Mouse (Mus musculus) cortical plate, adult 2 months (tissue): ENCODE measurements around the gene Eda2r. TPM values are rescaled to one million over a fixed set of nuclear protein-coding genes. Genes with fewer than 3 reads are reported as not detected.

Experiments
- H3K27ac ChIP-seq: fragments of 200-500 bp; 2 replicates; pipeline ENCODE4 v1.5.1; 2012; ENCODE audit warnings: low read length, control low read depth, inconsistent platforms; ENCODE audit not compliant: insufficient read depth
- H3K4me1 ChIP-seq: fragments of 200-500 bp; 2 replicates; pipeline ENCODE4 v1.6.1; 2011; ENCODE audit warnings: low read length; ENCODE audit not compliant: control insufficient read depth, insufficient read depth
- H3K4me3 ChIP-seq: fragments of 200-500 bp; 2 replicates; pipeline ENCODE4 v1.5.1; 2011; ENCODE audit warnings: mild to moderate bottlenecking, low read length, control low read depth; ENCODE audit not compliant: insufficient read depth
- CTCF ChIP-seq: fragments of 200-500 bp; IDR thresholded peaks from 2 replicates; pipeline ENCODE4 v1.5.1; 2011; ENCODE audit warnings: mild to moderate bottlenecking, control low read depth, low read length; ENCODE audit not compliant: insufficient read depth; ENCODE audit errors: extremely low read depth
- POLR2A ChIP-seq: fragments of 200-500 bp; IDR thresholded peaks from 2 replicates; pipeline ENCODE4 v1.6.1; 2011; ENCODE audit warnings: mild to moderate bottlenecking, low read length, control low read depth; ENCODE audit not compliant: insufficient read depth; ENCODE audit errors: extremely low read depth
- polyA plus RNA-seq: library from polyadenylated mRNA; depleted of rRNA; stranded (reverse); fragments of >200 nt; gene quantifications from 2 replicates; pipeline ENCODE4 v1.2.3, GENCODE M21; 2012; rRNA removed

Eda2r gene
- 0.15 and 0.17 TPM in 2 replicates for polyA plus RNA-seq

DNA sequence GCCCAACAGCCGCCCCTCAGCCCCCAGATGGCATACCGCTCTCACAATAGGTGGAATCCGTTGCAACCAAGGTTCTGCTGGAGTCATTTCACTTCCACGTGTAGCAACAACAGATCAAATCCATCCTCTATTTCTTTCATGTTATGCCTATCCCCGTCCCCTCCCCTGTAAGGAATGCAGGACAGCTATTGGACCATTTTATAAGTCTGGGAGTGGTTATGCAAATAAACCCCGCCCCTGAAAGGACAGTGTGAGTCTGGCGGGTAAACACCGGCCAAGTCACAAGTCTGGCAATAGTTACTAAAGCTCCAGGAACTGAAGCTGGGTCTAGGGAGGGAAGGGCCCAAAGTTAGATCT, at the start of gene Eda2r:
TSS of gene Eda2r (minus strand) at position 152 of the 357 bp plus-strand sequence.
- Histone ChIP-seq H3K4me3 (no peak within 1 kb of the TSS), H3K27ac (no peak within 1 kb of the TSS), H3K4me1 (no peaks in the 10 kb centered on the region)
- TF ChIP-seq POLR2A (no peak), CTCF (no peak)

DNA sequence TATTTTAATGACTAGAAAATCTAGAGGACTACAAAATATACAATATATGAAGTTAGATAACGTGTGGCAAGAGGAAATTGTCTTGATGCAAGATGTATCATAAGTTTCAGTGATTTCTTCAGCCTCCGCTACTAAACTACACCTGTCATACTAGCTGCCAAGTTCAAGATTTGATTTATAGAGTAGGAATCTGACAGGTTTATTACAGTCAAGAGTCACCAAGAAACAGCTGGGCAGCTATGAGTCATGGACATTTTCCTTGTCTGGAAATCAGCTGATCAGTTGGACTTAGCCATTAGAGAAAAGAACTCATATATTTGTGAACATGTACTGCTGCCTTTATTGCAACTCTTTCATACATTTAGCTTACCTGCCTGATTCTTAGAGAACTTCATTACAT, 20.9 kb upstream of the Eda2r start:
- TF ChIP-seq POLR2A (no peak), CTCF (no peak)
- H3K27ac ChIP-seq = no peak overlapping the region
- H3K4me1 ChIP-seq = no peaks in the 10 kb centered on the region
- H3K4me3 ChIP-seq = no peak overlapping the region

DNA sequence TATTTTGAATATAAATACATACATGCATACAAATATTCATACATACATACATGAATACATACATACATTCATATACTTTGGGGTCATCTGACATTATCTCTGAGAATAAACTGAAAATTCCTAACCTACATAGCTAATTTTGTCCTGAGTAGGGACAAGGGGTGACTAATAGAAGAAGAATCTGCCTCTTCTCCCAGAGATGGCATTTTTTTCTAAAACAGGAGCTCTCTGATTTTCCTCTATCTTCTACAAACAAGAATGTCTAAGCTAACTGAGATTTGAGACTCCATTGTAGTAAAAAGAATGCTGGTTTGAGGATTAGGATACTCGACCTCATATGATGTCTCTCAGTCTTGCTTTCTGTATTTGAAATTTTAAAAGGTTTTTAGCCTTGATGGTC, 1.1 kb upstream of the Eda2r start:
- no peak for TF ChIP-seq CTCF
- TF ChIP-seq POLR2A = no peak
- Histone ChIP-seq H3K4me3 (no peak overlapping the region), H3K27ac (no peak overlapping the region)

DNA sequence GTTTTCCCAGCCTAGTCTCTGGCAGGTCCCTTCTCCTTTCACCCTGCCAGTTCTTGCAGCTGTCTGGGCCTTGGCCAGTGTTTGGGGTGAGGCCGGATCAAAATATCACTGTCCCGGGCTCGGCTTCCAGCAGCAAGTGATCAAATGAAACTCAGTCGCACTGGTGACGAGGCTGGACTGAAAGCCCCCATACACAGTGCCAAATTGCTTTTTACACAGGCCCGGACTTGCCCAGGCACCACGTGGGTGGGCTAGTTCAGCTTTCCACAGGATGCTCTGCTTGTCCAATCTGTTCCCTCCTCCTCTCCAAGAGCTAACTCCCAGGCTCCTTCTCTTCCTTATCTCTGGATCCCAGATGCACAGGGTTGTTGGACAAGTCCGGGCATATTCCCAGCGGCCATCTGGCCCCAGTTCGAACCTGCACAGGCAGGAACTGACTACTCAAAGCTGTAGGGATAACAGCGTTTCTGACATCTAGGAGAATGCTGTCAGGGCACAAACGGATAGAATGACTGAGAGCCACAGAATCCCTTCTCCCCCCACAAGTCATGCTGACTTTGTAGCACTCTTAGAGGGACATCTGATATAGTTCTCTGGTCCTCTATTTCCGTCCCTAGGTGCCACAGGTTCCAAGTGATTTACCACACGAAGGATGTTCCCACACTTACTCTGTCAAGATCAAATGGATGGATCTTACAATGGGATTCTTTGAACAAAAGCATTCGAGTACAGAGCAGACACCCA, 523 bp downstream of the Eda2r start:
- H3K4me3 ChIP-seq = no peak overlapping the region

More for the DNA sequence above, 1.1 kb upstream of the Eda2r start:
- no peaks in the 10 kb centered on the region for H3K4me1 ChIP-seq

DNA sequence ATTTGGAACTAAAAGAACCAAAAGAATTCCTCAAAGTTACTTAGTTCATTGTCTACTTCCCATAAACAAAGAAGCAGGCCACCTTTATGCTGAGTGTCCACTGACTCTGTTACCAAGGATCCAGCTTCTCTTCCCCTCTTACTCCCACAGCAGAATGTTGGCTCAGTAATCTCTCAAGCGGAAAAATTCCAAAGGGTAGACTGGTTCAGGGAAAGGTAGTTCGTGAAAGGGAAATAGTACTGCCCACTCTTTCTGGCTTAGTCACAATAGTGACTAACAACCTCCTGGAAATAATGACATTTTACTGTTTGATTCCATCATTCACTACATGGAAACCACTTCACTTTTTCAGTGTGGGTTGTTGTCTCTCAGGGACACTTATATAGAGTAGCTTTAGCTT, 4.2 kb downstream of the Eda2r start:
- no peak for TF ChIP-seq CTCF
- TF ChIP-seq POLR2A = no peak
- H3K4me3 ChIP-seq = no peak overlapping the region
- no peak overlapping the region for H3K27ac ChIP-seq
- no peaks in the 10 kb centered on the region for H3K4me1 ChIP-seq

More for the DNA sequence above, 523 bp downstream of the Eda2r start:
- Histone ChIP-seq H3K4me1 (no peaks in the 10 kb centered on the region), H3K27ac (no peak overlapping the region)
- TF ChIP-seq CTCF (no peak), POLR2A (no peak)

DNA sequence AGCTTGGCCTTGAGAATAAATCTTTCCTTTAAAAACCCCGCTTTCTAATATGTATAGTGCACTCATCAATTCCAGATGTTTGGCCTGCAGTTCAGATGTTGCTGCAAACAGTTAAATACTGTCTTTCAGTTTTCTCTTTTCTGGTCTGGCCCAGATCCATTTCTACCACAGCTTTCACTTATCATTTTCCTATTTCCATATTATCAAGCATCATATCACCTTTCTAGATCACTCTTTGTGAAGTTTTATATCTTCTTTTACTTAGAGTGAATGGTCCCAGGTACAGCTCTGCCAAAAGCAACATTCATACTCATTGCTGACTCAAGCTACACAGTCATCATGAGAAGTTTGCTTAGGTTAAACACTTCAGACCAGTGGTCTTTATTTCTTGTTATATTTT, 7.8 kb downstream of the Eda2r start:
- H3K27ac ChIP-seq = no peak overlapping the region
- H3K4me1 ChIP-seq = no peaks in the 10 kb centered on the region
- TF ChIP-seq POLR2A (no peak), CTCF (no peak)
- H3K4me3 ChIP-seq = no peak overlapping the region

DNA sequence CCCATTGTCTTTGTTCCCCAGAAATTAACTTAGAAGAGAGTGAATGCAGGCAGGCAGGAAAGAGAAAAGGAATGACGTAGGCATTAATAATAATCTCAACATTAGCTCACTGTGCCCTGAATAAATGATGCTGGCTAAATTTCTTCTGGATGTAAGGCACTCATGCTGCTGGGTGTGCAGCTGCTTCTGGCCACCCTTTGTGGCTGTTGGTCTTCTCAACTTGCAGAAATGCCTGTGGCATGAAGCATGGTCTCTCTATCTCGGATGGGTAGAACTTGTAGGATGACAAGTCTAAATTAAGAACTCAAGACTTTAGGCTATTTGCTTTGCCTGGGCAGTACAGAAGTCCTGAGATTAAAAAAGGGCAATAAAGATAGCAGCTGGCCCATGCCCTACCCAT, 8.3 kb downstream of the Eda2r start:
- TF ChIP-seq CTCF (no peak), POLR2A (no peak)
- Histone ChIP-seq H3K4me1 (no peaks in the 10 kb centered on the region), H3K27ac (no peak overlapping the region), H3K4me3 (no peak overlapping the region)

DNA sequence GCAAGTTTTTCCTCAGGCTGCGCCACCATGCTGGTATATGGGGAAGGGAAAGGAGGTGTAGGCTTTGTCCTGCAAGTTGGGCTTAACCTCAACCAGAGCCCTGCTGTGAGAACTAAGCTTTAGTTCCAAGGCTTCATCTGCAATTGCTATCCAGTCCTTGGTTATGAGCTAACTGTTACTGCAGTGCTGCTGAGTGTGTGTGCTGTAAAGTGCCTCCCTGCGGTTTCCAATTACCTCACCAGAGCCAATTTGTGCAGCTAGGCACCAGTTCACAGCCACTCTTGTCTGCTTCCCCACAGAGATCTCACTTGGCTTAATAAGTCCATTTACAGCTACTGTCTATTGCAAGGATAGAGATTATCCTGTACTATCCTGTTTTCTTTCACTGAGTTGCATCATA, 16.1 kb downstream of the Eda2r start:
- no peak overlapping the region for H3K4me3 ChIP-seq
- H3K4me1 ChIP-seq = no peaks in the 10 kb centered on the region
- H3K27ac ChIP-seq = no peak overlapping the region
- no peak for TF ChIP-seq POLR2A
- no peak for TF ChIP-seq CTCF

DNA sequence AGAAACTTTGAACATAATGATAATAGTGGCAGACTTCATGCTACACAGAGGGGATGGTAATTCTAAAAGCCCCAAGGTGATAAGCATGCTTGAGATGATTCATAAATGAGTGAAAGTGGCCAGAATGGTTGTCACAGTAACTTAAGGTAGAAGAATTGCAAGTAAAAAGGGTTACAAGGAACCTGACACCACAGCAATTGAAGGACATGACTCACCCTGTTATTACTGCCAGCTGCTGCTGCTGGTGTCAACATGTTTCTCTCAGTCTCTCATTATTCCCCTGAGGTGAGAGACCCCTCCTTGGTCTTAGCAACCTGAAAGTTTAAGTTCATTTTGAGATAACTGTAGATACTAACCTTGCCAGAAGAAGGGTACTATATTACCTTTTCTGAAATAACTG, 49.1 kb downstream of the Eda2r start:
- Histone ChIP-seq H3K4me1 (no peaks in the 10 kb centered on the region), H3K4me3 (no peak overlapping the region), H3K27ac (no peak overlapping the region)
- TF ChIP-seq POLR2A (no peak), CTCF (no peak)
